In genomic region chr1:62720176-62720575, GRCm38 (mm10) we compare ENCODE assay signal across 15 mouse cellular contexts. TPM values are rescaled to one million over a fixed set of nuclear protein-coding genes. Genes with fewer than 3 reads are reported as not detected.
A peak's percentile ranks its signal among the peaks of the same experiment; 100 is the strongest.
DNase-seq lines count a peak whose midpoint lies in the region; ATAC-seq and TF ChIP-seq lines count a peak whose summit lies in the region.
"Had no signal": no experiment of that assay in that cellular context is flagged by ENCODE, and none has a peak within 500 bp of the region (broad histone marks: within the 10 kb centered on the region; RNA-seq: fewer than 3 reads in every experiment).

No protein-coding gene starts in this region.

- 0 out of 2 replicates have a peak, but pooled peaks cover 4% of the 10 kb centered on the region for H3K9me3 ChIP-seq in heart, embryonic 16.5 days (replicated peaks; ENCODE audit: control insufficient read depth, low read length)
- no peaks in the 10 kb centered on the region for H3K9me3 ChIP-seq in lung, embryonic 16.5 days (ENCODE audit: control insufficient read depth, low read length)
- H3K9me3 ChIP-seq in embryonic facial prominence, embryonic 13.5 days, result no peaks in the 10 kb centered on the region
- H3K9me3 ChIP-seq: forebrain, embryonic 13.5 days; midbrain, embryonic 13.5 days had no signal

- peak overlapping the region; percentile 20 for H3K27ac ChIP-seq in heart, embryonic 16.5 days (ENCODE audit: low read length)
- peak overlapping the region; percentile 26 for H3K27ac ChIP-seq in lung, embryonic 16.5 days (ENCODE audit: low read length)
- H3K27ac ChIP-seq in embryonic facial prominence, embryonic 13.5 days, result 0 out of 2 replicates have a peak overlapping the region, but pooled peaks have one; percentile 22
- H3K27ac ChIP-seq: forebrain, embryonic 13.5 days; midbrain, embryonic 13.5 days had no signal

- no peak overlapping the region for H3K4me2 ChIP-seq in heart, embryonic 16.5 days (ENCODE audit: low read depth, low read length)
- no peak overlapping the region for H3K4me2 ChIP-seq in lung, embryonic 16.5 days (ENCODE audit: low read depth, low read length)
- no peak overlapping the region for H3K4me2 ChIP-seq in embryonic facial prominence, embryonic 13.5 days
- H3K4me2 ChIP-seq in myocyte (ENCODE audit: low read depth), result peak overlapping the region; percentile 84
- H3K4me2 ChIP-seq: forebrain, embryonic 13.5 days; lung, embryonic 14.5 days; midbrain, embryonic 13.5 days had no signal

- no peak overlapping the region for H3K4me3 ChIP-seq in heart, embryonic 16.5 days (ENCODE audit: low read length)
- no peak overlapping the region for H3K4me3 ChIP-seq in lung, embryonic 16.5 days (ENCODE audit: low read length)
- H3K4me3 ChIP-seq in embryonic facial prominence, embryonic 13.5 days, result no peak overlapping the region
- H3K4me3 ChIP-seq in myocyte, result no peak overlapping the region
- H3K4me3 ChIP-seq: forebrain, embryonic 13.5 days; midbrain, embryonic 13.5 days had no signal

- no peak for ATAC-seq in heart, embryonic 16.5 days (replicated peaks; ENCODE audit: extremely low read depth, insufficient read depth, low FRiP score)
- ATAC-seq in lung, embryonic 16.5 days (ENCODE audit: low read depth), result no peak
- no peak for ATAC-seq in embryonic facial prominence, embryonic 13.5 days (ENCODE audit: insufficient number of reproducible peaks, insufficient read depth, low FRiP score, low TSS enrichment, low read depth)
- ATAC-seq: forebrain, embryonic 13.5 days; midbrain, embryonic 13.5 days had no signal

- H3K4me1 ChIP-seq in heart, embryonic 16.5 days (ENCODE audit: control insufficient read depth, insufficient read depth, low read length), result peaks cover 12% of the 10 kb centered on the region
- peaks cover 9% of the 10 kb centered on the region for H3K4me1 ChIP-seq in lung, embryonic 16.5 days (replicated peaks; ENCODE audit: control insufficient read depth, insufficient read depth, low read length)
- H3K4me1 ChIP-seq in embryonic facial prominence, embryonic 13.5 days, result peaks cover 73% of the 10 kb centered on the region

- H3K79me2 ChIP-seq in myocyte (ENCODE audit: control insufficient read depth, insufficient read depth), result peaks cover 27% of the 10 kb centered on the region

- H3ac ChIP-seq in myocyte (ENCODE audit: control insufficient read depth, insufficient read length), result no peak overlapping the region

- H3K9ac ChIP-seq in heart, embryonic 16.5 days (ENCODE audit: low read length), result no peak overlapping the region
- H3K9ac ChIP-seq in lung, embryonic 16.5 days (ENCODE audit: low read length), result no peak overlapping the region
- no peak overlapping the region for H3K9ac ChIP-seq in embryonic facial prominence, embryonic 13.5 days
- H3K9ac ChIP-seq: forebrain, embryonic 13.5 days; lung, embryonic 14.5 days; midbrain, embryonic 13.5 days had no signal

- no peak for TF ChIP-seq POLR2A in myocyte (IDR thresholded peaks at IDR 0.05; ENCODE audit: insufficient read length, low read depth)

- no peaks in the 10 kb centered on the region for H3K36me3 ChIP-seq in heart, embryonic 16.5 days (ENCODE audit: control insufficient read depth, insufficient read depth)
- H3K36me3 ChIP-seq in lung, embryonic 16.5 days (ENCODE audit: control insufficient read depth, insufficient read depth, low read length), result peaks cover 3% of the 10 kb centered on the region
- peaks cover 52% of the 10 kb centered on the region for H3K36me3 ChIP-seq in embryonic facial prominence, embryonic 13.5 days
- peaks cover 7% of the 10 kb centered on the region for H3K36me3 ChIP-seq in myocyte (ENCODE audit: control insufficient read depth, insufficient read depth)

- no peak for DNase-seq in heart, adult 8-10 months (ENCODE audit: low spot score)
- DNase-seq in lung, postnatal 25 days (ENCODE audit: low spot score), result no peak
- no peak for DNase-seq in yolk sac, embryonic 10.5 days (ENCODE audit: low spot score)
- no peak for DNase-seq in c-Kit-positive CD71-positive TER-119-positive erythroid progenitor cells, embryonic 14.5 days (ENCODE audit: low spot score)
- DNase-seq: adrenal gland, postnatal 36 days; cerebellum, adult 2 months; gastrocnemius, postnatal 14 days; lung, embryonic 14.5 days; thymus, postnatal 4 days had no signal

- no peaks in the 10 kb centered on the region for H3K27me3 ChIP-seq in heart, embryonic 16.5 days (ENCODE audit: control insufficient read depth, insufficient read depth, low read length)
- H3K27me3 ChIP-seq in lung, embryonic 16.5 days (ENCODE audit: control insufficient read depth, insufficient read depth, low read depth, low read length), result no peaks in the 10 kb centered on the region
- H3K27me3 ChIP-seq in embryonic facial prominence, embryonic 13.5 days, result no peaks in the 10 kb centered on the region; the same call in none of the 2 replicates
- H3K27me3 ChIP-seq in myocyte (ENCODE audit: control insufficient read depth, insufficient read depth, insufficient read length), result no peaks in the 10 kb centered on the region

- WGBS in heart, embryonic 16.5 days, result 74% methylated on average over 3 of the region's 3 CpGs
- 71% methylated on average over 3 of the region's 3 CpGs for WGBS in lung, embryonic 16.5 days
- WGBS in embryonic facial prominence, embryonic 13.5 days, result 56% methylated on average over 3 of the region's 3 CpGs

TF ChIP-seq in myocyte, 11 proteins besides CTCF, POLR2A, EP300 and RAD21:
- TF ChIP-seq TCF3 (IDR thresholded peaks at IDR 0.05; ENCODE audit: insufficient read length, low read depth) (no peak), USF1 (IDR thresholded peaks at IDR 0.05; ENCODE audit: low read depth) (peak; percentile 62)
TF ChIP-seq in myocyte: peak in this region for 1.

RNA-seq across cellular contexts. Expression of gene Nrp2, which starts 17.1 kb away (rescaled TPM):
- polyA plus RNA-seq in heart, embryonic 16.5 days (2015; fragmentation: Nextera tagmentation; extraction: Ambion mirVana), result 6.9 and 8.5 TPM in 2 replicates
- 10 to 100 TPM; 13.2 to 30.0 (median 26.7) TPM for total RNA-seq in heart, adult 8-10 months (2022)
- 11.6 and 13.3 TPM in 2 replicates for polyA plus RNA-seq in lung, embryonic 16.5 days (2015; fragmentation: Nextera tagmentation; extraction: Ambion mirVana)
- 48.3 and 51.3 TPM in 2 replicates for polyA plus RNA-seq in embryonic facial prominence, embryonic 13.5 days (2015; fragmentation: Nextera tagmentation; extraction: Ambion mirVana)
- 18.3 TPM for polyA plus RNA-seq in myocyte (2012; fragmentation: generic; extraction: Trizol)
